Mouse (Mus musculus): Measurements from ENCODE around the gene Cacfd1. TPM values are rescaled to one million over a fixed set of nuclear protein-coding genes. Genes with fewer than 3 reads are reported as not detected.

Gene Cacfd1
- polyA plus RNA-seq, 1 experiment from 2014 or later: 14.3 TPM

DNA sequence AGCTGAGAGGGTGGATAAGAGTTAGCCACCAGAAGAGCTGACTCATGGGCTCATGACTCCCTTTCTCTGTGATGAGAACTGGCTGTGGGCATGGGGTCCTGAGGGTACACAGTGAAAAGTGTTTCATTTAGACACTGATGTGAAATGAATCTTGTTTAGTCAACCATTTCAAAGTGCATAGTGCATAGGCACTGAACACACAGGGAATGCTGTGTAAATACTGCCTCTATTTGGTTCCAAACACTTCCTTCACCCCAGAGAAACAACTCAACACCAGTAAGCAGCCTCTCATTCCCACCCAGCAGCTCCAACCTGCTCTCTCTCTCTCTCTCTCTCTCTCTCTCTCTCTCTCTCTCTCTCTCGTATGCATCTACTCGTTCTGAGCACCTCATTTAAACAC is 25.5 kb upstream of the Cacfd1 start:
- WGBS (ENCODE audit: insufficient replicate concordance): 53% methylated on average over 2 of the region's 2 CpGs
- H3K9ac ChIP-seq (ENCODE audit: low read depth, low read length): no peak overlapping the region
- H3K9me3 ChIP-seq (replicated peaks; ENCODE audit: control insufficient read depth, low read length): no peaks in the 10 kb centered on the region
- H3K4me2 ChIP-seq (ENCODE audit: low read depth, low read length): no peak overlapping the region
- ATAC-seq (ENCODE audit: low read depth): peak; percentile 74
- no peaks in the 10 kb centered on the region for H3K27me3 ChIP-seq (ENCODE audit: control insufficient read depth, insufficient read depth, low read depth, low read length)
- H3K27ac ChIP-seq (ENCODE audit: low read length): no peak overlapping the region
- H3K4me3 ChIP-seq (ENCODE audit: low read depth, low read length): no peak overlapping the region
- no peaks in the 10 kb centered on the region for H3K36me3 ChIP-seq (ENCODE audit: control insufficient read depth, insufficient read depth)
- no peaks in the 10 kb centered on the region; the same call in 1 of the 2 replicates for H3K4me1 ChIP-seq (ENCODE audit: control insufficient read depth, low read depth, low read length)

DNA sequence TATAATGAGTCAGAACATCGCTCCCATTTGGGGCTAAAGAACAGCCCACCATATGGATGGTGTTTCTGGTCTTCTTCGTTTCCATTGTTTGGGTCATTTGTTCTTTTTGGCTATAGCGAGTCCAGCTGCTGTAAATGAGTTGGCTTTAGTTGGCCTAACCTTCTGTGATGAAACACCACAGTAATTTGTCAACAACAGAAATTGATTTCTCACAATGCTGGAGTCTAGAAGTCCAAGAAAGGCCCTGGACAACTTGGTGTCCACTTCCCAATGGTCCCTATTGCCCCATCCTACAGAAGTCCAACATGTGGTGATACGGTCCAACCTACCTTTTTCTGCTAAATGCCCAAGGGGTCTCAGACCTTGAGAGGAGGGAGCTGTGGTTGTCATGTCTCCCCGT is 25.1 kb upstream of the Cacfd1 start:
- no peak overlapping the region for H3K27ac ChIP-seq (ENCODE audit: low read length)
- H3K9ac ChIP-seq (ENCODE audit: low read depth, low read length): no peak overlapping the region
- no peaks in the 10 kb centered on the region for H3K27me3 ChIP-seq (ENCODE audit: control insufficient read depth, insufficient read depth, low read depth, low read length)
- no peaks in the 10 kb centered on the region for H3K36me3 ChIP-seq (ENCODE audit: control insufficient read depth, insufficient read depth)
- ATAC-seq (ENCODE audit: low read depth): peak; percentile 45
- H3K4me2 ChIP-seq (ENCODE audit: low read depth, low read length): no peak overlapping the region
- 62% methylated on average over 5 of the region's 5 CpGs for WGBS (ENCODE audit: insufficient replicate concordance)
- no peaks in the 10 kb centered on the region for H3K9me3 ChIP-seq (replicated peaks; ENCODE audit: control insufficient read depth, low read length)
- no peaks in the 10 kb centered on the region; the same call in 1 of the 2 replicates for H3K4me1 ChIP-seq (ENCODE audit: control insufficient read depth, low read depth, low read length)
- no peak overlapping the region for H3K4me3 ChIP-seq (ENCODE audit: low read depth, low read length)

- Histone ChIP-seq H3K4me2 (ENCODE audit: low read depth, low read length) (no peak overlapping the region), H3K4me3 (ENCODE audit: low read depth, low read length) (no peak overlapping the region), H3K27ac (ENCODE audit: low read length) (no peak overlapping the region), H3K36me3 (ENCODE audit: control insufficient read depth, insufficient read depth) (no peaks in the 10 kb centered on the region), H3K9ac (ENCODE audit: low read depth, low read length) (no peak overlapping the region), H3K27me3 (ENCODE audit: control insufficient read depth, insufficient read depth, low read depth, low read length) (no peaks in the 10 kb centered on the region), H3K4me1 (ENCODE audit: control insufficient read depth, low read depth, low read length) (no peaks in the 10 kb centered on the region), H3K9me3 (replicated peaks; ENCODE audit: control insufficient read depth, low read length) (no peaks in the 10 kb centered on the region)
- 0 out of 2 replicates have a peak, but pooled peaks have one; percentile 21 for ATAC-seq (ENCODE audit: low read depth)
- 58% methylated on average over 3 of the region's 3 CpGs for WGBS (ENCODE audit: insufficient replicate concordance)
Observed at GRCm38 (mm10) chr2:26993936-26994335, 15.8 kb upstream of the Cacfd1 start.

- no peak overlapping the region for H3K4me3 ChIP-seq (ENCODE audit: low read depth, low read length)
- WGBS (ENCODE audit: insufficient replicate concordance): 65% methylated on average over 1 of the region's 1 CpGs
- no peaks in the 10 kb centered on the region for H3K36me3 ChIP-seq (ENCODE audit: control insufficient read depth, insufficient read depth)
- no peak overlapping the region for H3K9ac ChIP-seq (ENCODE audit: low read depth, low read length)
- H3K4me1 ChIP-seq (ENCODE audit: control insufficient read depth, low read depth, low read length): no peaks in the 10 kb centered on the region
- ATAC-seq (ENCODE audit: low read depth): no peak
- no peak overlapping the region for H3K4me2 ChIP-seq (ENCODE audit: low read depth, low read length)
- no peaks in the 10 kb centered on the region for H3K9me3 ChIP-seq (replicated peaks; ENCODE audit: control insufficient read depth, low read length)
- H3K27me3 ChIP-seq (ENCODE audit: control insufficient read depth, insufficient read depth, low read depth, low read length): no peaks in the 10 kb centered on the region
- no peak overlapping the region for H3K27ac ChIP-seq (ENCODE audit: low read length)
Observed at GRCm38 (mm10) chr2:26997498-26997897, 12.2 kb upstream of the Cacfd1 start.

GRCm38 (mm10) chr2:26997993-26998392 is 11.7 kb upstream of the Cacfd1 start:
- WGBS (ENCODE audit: insufficient replicate concordance): 78% methylated on average over 6 of the region's 7 CpGs
- H3K27ac ChIP-seq (ENCODE audit: low read length): no peak overlapping the region
- H3K36me3 ChIP-seq (ENCODE audit: control insufficient read depth, insufficient read depth): no peaks in the 10 kb centered on the region
- no peak overlapping the region for H3K9ac ChIP-seq (ENCODE audit: low read depth, low read length)
- H3K9me3 ChIP-seq (replicated peaks; ENCODE audit: control insufficient read depth, low read length): no peaks in the 10 kb centered on the region
- no peaks in the 10 kb centered on the region for H3K4me1 ChIP-seq (ENCODE audit: control insufficient read depth, low read depth, low read length)
- ATAC-seq (ENCODE audit: low read depth): no peak
- no peaks in the 10 kb centered on the region for H3K27me3 ChIP-seq (ENCODE audit: control insufficient read depth, insufficient read depth, low read depth, low read length)
- H3K4me3 ChIP-seq (ENCODE audit: low read depth, low read length): no peak overlapping the region
- H3K4me2 ChIP-seq (ENCODE audit: low read depth, low read length): no peak overlapping the region

- Histone ChIP-seq H3K9ac (ENCODE audit: low read depth, low read length) (no peak overlapping the region), H3K27me3 (ENCODE audit: control insufficient read depth, insufficient read depth, low read depth, low read length) (no peaks in the 10 kb centered on the region), H3K36me3 (ENCODE audit: control insufficient read depth, insufficient read depth) (no peaks in the 10 kb centered on the region), H3K4me1 (ENCODE audit: control insufficient read depth, low read depth, low read length) (peaks cover 12% of the 10 kb centered on the region), H3K9me3 (replicated peaks; ENCODE audit: control insufficient read depth, low read length) (no peaks in the 10 kb centered on the region), H3K27ac (ENCODE audit: low read length) (no peak overlapping the region), H3K4me2 (ENCODE audit: low read depth, low read length) (no peak overlapping the region), H3K4me3 (ENCODE audit: low read depth, low read length) (no peak overlapping the region)
- no peak for ATAC-seq (ENCODE audit: low read depth)
- 57% methylated on average over 4 of the region's 4 CpGs for WGBS (ENCODE audit: insufficient replicate concordance)
Observed at GRCm38 (mm10) chr2:27006255-27006654, 3.5 kb upstream of the Cacfd1 start.

DNA sequence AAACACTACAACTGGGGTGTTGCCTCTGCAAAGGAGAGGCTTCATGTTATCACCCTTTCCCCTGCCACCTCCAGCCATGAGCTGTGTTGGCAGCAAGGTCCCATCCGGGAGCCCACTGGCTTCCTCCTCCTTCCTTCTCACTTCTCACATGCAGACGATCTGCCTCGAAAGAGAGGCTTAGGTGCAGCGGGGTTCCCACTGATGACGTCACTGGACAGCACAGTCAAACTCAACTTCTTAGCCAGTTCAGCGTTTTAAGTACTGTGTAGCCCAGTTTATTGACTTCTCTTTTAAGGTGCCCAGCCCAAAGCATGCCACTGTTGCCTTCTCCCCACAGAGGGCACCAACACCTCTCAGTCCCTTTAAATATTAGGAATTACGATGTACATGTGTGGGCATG is 2.0 kb upstream of the Cacfd1 start:
- peaks cover 12% of the 10 kb centered on the region for H3K4me1 ChIP-seq (ENCODE audit: control insufficient read depth, low read depth, low read length)
- ATAC-seq (ENCODE audit: low read depth): no peak
- no peaks in the 10 kb centered on the region for H3K9me3 ChIP-seq (replicated peaks; ENCODE audit: control insufficient read depth, low read length)
- no peak overlapping the region for H3K9ac ChIP-seq (ENCODE audit: low read depth, low read length)
- 51% methylated on average over 7 of the region's 7 CpGs for WGBS (ENCODE audit: insufficient replicate concordance)
- no peak overlapping the region for H3K4me3 ChIP-seq (ENCODE audit: low read depth, low read length)
- H3K27ac ChIP-seq (ENCODE audit: low read length): no peak overlapping the region
- no peak overlapping the region for H3K4me2 ChIP-seq (ENCODE audit: low read depth, low read length)
- H3K27me3 ChIP-seq (ENCODE audit: control insufficient read depth, insufficient read depth, low read depth, low read length): no peaks in the 10 kb centered on the region
- no peaks in the 10 kb centered on the region for H3K36me3 ChIP-seq (ENCODE audit: control insufficient read depth, insufficient read depth)

- Histone ChIP-seq H3K4me2 (ENCODE audit: low read depth, low read length) (no peak overlapping the region), H3K36me3 (ENCODE audit: control insufficient read depth, insufficient read depth) (peaks cover 8% of the 10 kb centered on the region), H3K27ac (ENCODE audit: low read length) (no peak overlapping the region), H3K27me3 (ENCODE audit: control insufficient read depth, insufficient read depth, low read depth, low read length) (no peaks in the 10 kb centered on the region), H3K9ac (ENCODE audit: low read depth, low read length) (no peak overlapping the region), H3K9me3 (replicated peaks; ENCODE audit: control insufficient read depth, low read length) (no peaks in the 10 kb centered on the region), H3K4me3 (ENCODE audit: low read depth, low read length) (no peak overlapping the region), H3K4me1 (ENCODE audit: control insufficient read depth, low read depth, low read length) (no peaks in the 10 kb centered on the region)
- WGBS (ENCODE audit: insufficient replicate concordance): 28% methylated on average over 5 of the region's 5 CpGs
- ATAC-seq (ENCODE audit: low read depth): peak; percentile 52; the same call in 1 of the 2 replicates
Observed at GRCm38 (mm10) chr2:27017802-27018201, 8.1 kb downstream of the Cacfd1 start.

DNA sequence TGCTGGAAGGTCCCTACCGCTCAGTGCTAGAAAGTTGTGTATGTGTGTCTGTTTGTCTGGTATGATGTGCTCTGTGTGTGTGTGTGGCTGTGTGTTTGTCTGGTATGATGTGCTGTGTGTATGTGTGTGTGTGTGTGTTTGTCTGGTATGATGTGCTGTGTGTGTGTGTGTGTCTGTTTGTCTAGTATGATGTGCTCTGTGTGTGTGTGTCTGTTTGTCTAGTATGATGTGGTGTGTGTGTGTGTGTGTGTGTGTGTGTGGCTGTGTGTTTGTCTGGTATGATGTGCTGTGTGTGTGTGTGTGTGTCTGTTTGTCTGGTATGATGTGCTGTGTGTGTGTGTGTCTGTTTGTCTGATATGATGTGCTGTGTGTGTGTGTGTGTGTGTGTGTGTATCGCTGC is 9.8 kb downstream of the Cacfd1 start:
- Histone ChIP-seq H3K9ac (ENCODE audit: low read depth, low read length) (no peak overlapping the region), H3K27me3 (ENCODE audit: control insufficient read depth, insufficient read depth, low read depth, low read length) (no peaks in the 10 kb centered on the region), H3K4me3 (ENCODE audit: low read depth, low read length) (no peak overlapping the region), H3K4me1 (ENCODE audit: control insufficient read depth, low read depth, low read length) (no peaks in the 10 kb centered on the region), H3K36me3 (ENCODE audit: control insufficient read depth, insufficient read depth) (peaks cover 2% of the 10 kb centered on the region), H3K9me3 (replicated peaks; ENCODE audit: control insufficient read depth, low read length) (no peaks in the 10 kb centered on the region), H3K27ac (ENCODE audit: low read length) (no peak overlapping the region), H3K4me2 (ENCODE audit: low read depth, low read length) (no peak overlapping the region)
- WGBS (ENCODE audit: insufficient replicate concordance): 68% methylated on average over 2 of the region's 2 CpGs
- no peak for ATAC-seq (ENCODE audit: low read depth)
